Mouse (Mus musculus): ENCODE data around the gene Camk2b. TPM values are rescaled to one million over a fixed set of nuclear protein-coding genes. Genes with fewer than 3 reads are reported as not detected.

Gene Camk2b
- polyA plus RNA-seq, 1 experiment: 183 TPM

DNA sequence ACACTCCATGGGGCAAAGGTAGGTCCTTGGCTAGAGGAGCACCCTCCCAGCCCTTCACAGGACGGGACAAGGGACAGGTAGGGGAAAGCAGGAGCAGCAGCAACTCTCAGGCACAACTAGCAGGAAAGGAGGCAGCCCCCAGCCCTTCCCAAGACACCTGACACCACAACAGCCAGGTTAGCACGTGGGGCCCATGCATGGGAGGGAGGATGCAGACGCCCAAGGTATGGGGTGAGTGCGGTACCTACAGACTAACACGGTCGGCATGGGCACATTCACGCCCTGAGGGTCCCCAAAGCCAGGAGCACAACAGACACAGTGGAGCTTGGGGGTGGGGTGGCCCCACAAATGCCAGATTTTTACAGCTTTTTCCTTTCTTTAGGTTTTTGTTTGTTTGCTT lies 95.0 kb downstream of the Camk2b start:
- Histone ChIP-seq H3K4me3 (ENCODE audit: insufficient read depth, low read depth, low read length) (no peak overlapping the region), H3K27ac (ENCODE audit: insufficient read depth, low read depth, low read length) (no peak overlapping the region), H3K4me1 (ENCODE audit: control insufficient read depth, insufficient read depth, low read length) (peaks cover 6% of the 10 kb centered on the region; the same call in 1 of the 2 replicates)
- TF ChIP-seq POLR2A (IDR thresholded peaks at IDR 0.05; ENCODE audit: insufficient read depth, low read depth, low read length) (no peak), CTCF (IDR thresholded peaks at IDR 0.05; ENCODE audit: insufficient read depth, low read depth, low read length) (no peak)
- WGBS: 65% methylated on average over 7 of the region's 7 CpGs

DNA sequence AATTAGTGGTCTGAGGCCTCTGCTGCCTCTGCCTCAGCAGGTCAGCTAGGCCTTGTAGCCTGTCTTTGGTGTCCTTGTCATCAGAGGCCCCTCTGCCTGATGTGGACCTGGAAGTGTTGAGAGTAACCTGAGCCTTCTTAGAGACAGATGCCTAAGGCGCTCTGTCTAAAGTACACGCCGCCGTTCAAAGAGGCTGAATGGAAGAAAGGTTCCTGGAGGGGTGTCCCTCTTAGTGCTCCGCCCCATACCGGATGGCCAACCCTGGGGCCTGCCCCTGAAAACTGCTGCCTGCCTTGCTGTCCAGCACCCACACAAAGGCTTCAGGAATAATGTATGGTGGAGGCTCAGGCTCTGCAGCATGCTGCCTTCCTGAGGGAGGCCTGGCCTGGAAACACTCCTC lies 97.9 kb downstream of the Camk2b start:
- TF ChIP-seq CTCF (IDR thresholded peaks at IDR 0.05; ENCODE audit: insufficient read depth, low read depth, low read length): no peak
- no peak for TF ChIP-seq POLR2A (IDR thresholded peaks at IDR 0.05; ENCODE audit: insufficient read depth, low read depth, low read length)
- no peak overlapping the region for H3K27ac ChIP-seq (ENCODE audit: insufficient read depth, low read depth, low read length)
- WGBS: 71% methylated on average over 6 of the region's 6 CpGs
- H3K4me1 ChIP-seq (ENCODE audit: control insufficient read depth, insufficient read depth, low read length): peaks cover 9% of the 10 kb centered on the region; the same call in 1 of the 2 replicates
- no peak overlapping the region for H3K4me3 ChIP-seq (ENCODE audit: insufficient read depth, low read depth, low read length)

DNA sequence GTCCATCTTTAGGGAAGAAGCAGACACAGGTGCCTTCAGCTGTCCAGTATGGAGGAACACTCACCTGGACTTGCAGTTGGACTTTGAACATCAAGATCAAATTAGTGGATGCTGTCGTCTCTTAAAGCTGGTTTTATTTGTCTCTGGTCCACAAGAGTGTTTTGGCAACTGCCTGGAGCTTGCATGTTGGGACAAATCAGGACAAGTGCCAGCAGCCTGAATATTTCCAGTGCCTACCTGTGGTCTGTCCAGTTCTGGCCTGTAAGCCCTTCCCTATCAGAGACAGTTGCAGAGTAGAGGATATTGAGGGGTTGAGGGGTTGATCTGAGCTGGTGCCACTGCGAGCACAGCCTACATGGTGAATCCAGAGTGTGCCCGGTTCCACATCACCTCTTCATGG lies 99.4 kb downstream of the Camk2b start:
- TF ChIP-seq POLR2A (IDR thresholded peaks at IDR 0.05; ENCODE audit: insufficient read depth, low read depth, low read length) (no peak), CTCF (IDR thresholded peaks at IDR 0.05; ENCODE audit: insufficient read depth, low read depth, low read length) (no peak)
- WGBS: 74% methylated on average over 3 of the region's 3 CpGs
- Histone ChIP-seq H3K4me1 (ENCODE audit: control insufficient read depth, insufficient read depth, low read length) (0 out of 2 replicates have a peak, but pooled peaks cover 5% of the 10 kb centered on the region), H3K4me3 (ENCODE audit: insufficient read depth, low read depth, low read length) (no peak overlapping the region), H3K27ac (ENCODE audit: insufficient read depth, low read depth, low read length) (no peak overlapping the region)

DNA sequence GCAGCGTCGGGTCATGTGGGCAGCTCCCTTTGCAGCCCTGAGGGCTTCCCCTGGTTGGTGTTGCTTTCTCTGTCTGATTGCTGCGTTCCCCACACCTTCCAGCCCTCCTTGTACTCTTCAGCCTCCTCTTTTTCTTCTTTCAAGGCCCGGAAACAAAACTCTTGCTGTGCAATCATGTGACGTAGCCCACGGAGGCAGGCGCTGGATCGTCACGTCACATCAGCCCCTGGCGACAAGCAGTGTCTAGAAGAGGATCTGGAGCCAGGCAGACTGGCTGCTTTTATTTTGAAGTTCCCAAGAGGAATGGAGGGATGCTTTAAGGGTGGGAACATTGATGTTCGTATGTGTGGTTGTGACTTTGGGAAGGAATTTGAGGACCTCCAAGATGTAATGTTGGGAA lies 100.3 kb downstream of the Camk2b start:
- Histone ChIP-seq H3K27ac (ENCODE audit: insufficient read depth, low read depth, low read length) (no peak overlapping the region), H3K4me3 (ENCODE audit: insufficient read depth, low read depth, low read length) (no peak overlapping the region), H3K4me1 (ENCODE audit: control insufficient read depth, insufficient read depth, low read length) (0 out of 2 replicates have a peak, but pooled peaks cover 5% of the 10 kb centered on the region)
- WGBS: 44% methylated on average over 11 of the region's 11 CpGs
- TF ChIP-seq CTCF (IDR thresholded peaks at IDR 0.05; ENCODE audit: insufficient read depth, low read depth, low read length) (no peak), POLR2A (IDR thresholded peaks at IDR 0.05; ENCODE audit: insufficient read depth, low read depth, low read length) (no peak)

DNA sequence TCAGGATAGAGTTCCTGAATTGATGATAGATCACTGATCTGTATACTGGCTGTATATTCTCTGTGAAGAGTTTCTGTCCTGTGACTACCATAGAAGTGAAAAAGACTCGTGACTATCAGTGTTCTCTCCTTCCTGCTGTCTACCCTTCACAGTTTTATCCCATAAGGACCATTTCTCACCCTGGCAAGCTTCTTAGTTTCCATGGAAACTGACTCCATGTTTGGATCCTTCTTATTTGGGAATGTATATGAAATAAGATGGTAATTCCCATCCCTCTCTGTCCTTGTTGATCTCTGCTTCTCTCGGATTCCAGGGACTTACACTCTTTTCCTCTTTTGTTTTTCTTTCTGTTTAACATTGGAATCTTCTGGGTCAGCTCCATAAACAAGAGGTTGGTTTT lies 106.1 kb downstream of the Camk2b start:
- Histone ChIP-seq H3K4me3 (ENCODE audit: insufficient read depth, low read depth, low read length) (no peak overlapping the region), H3K4me1 (ENCODE audit: control insufficient read depth, insufficient read depth, low read length) (peaks cover 6% of the 10 kb centered on the region), H3K27ac (ENCODE audit: insufficient read depth, low read depth, low read length) (no peak overlapping the region)
- WGBS: 49% methylated on average over 2 of the region's 2 CpGs
- TF ChIP-seq POLR2A (IDR thresholded peaks at IDR 0.05; ENCODE audit: insufficient read depth, low read depth, low read length): no peak
- no peak for TF ChIP-seq CTCF (IDR thresholded peaks at IDR 0.05; ENCODE audit: insufficient read depth, low read depth, low read length)

DNA sequence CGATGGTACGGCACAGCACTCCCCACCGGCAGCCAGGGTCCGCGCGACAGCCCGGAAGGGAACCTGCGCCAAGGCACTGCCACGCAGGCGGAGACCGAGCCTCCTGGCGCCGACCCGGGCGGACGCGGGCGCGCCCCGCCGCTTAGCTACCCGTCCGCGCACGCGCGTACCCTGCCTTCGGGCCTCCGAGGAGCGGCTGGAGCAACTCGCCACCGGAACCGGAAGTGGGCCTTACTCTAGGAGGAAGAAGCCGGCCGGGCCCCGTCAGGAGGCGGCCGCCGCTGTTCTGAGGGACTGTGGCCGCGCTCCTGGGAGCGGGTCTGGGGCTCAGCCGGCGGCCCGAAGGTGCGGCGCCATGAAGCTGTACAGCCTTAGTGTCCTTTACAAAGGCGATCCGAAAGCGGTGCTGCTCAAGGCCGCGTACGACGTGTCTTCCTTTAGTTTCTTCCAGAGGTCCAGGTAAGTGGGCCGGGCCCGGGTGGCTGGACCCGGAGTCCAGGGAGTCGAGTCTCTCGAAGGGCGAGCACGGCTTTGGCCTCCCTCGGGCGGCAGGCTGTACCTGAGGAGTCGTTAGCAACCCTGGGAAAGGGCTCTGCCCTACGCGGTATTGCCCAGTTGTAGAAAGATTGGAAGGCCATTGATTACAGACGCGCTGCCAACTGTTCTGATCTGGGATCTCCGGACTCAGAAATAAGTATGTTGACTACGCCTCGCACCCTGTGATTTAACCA lies 110.5 kb downstream of the Camk2b start, which contains the start of gene Ykt6:
TSS of gene Ykt6 (plus strand) at position 148 of the 731 bp plus-strand sequence.
- H3K4me3 ChIP-seq (ENCODE audit: insufficient read depth, low read depth, low read length): peak within 1 kb of the TSS; percentile 86
- H3K27ac ChIP-seq (ENCODE audit: insufficient read depth, low read depth, low read length): peak within 1 kb of the TSS; percentile 36
- peaks cover 6% of the 10 kb centered on the region for H3K4me1 ChIP-seq (ENCODE audit: control insufficient read depth, insufficient read depth, low read length)
- peak; percentile 92 for TF ChIP-seq POLR2A (IDR thresholded peaks at IDR 0.05; ENCODE audit: insufficient read depth, low read depth, low read length)
- no peak for TF ChIP-seq CTCF (IDR thresholded peaks at IDR 0.05; ENCODE audit: insufficient read depth, low read depth, low read length)
- WGBS: under 1% methylated on average over 71 of the region's 71 CpGs

DNA sequence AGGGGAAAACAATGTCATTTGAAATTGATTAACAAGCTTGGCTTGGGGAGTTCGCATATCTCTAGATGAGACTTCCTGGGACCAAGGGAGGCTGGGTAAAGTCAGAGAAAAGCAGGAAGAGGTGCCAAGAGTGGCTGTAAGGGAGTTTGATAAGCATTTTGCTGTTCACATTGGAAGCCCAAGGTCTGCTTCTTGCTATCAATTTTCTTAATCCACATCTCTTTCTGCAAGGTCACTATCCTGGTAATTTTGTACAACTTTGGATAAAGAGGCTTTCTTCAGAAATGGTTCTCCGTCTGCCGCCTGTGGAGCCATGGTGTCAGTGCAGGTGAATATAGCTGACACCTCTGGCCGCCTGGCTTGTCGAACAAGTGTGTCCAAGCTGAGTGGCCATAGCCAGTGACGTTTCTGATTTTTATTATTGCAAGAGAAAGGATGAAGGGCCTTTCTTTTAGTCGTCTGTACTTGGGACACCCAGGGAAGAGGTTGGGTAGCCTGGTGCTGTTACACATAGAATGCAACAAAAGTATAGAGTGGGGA lies 111.1 kb downstream of the Camk2b start:
- TF ChIP-seq POLR2A (IDR thresholded peaks at IDR 0.05; ENCODE audit: insufficient read depth, low read depth, low read length) (no peak), CTCF (IDR thresholded peaks at IDR 0.05; ENCODE audit: insufficient read depth, low read depth, low read length) (no peak)
- peaks cover 6% of the 10 kb centered on the region for H3K4me1 ChIP-seq (ENCODE audit: control insufficient read depth, insufficient read depth, low read length)
- H3K27ac ChIP-seq (ENCODE audit: insufficient read depth, low read depth, low read length): peak overlapping the region; percentile 36
- H3K4me3 ChIP-seq (ENCODE audit: insufficient read depth, low read depth, low read length): peak overlapping the region; percentile 86
- WGBS: 3% methylated on average over 7 of the region's 7 CpGs

DNA sequence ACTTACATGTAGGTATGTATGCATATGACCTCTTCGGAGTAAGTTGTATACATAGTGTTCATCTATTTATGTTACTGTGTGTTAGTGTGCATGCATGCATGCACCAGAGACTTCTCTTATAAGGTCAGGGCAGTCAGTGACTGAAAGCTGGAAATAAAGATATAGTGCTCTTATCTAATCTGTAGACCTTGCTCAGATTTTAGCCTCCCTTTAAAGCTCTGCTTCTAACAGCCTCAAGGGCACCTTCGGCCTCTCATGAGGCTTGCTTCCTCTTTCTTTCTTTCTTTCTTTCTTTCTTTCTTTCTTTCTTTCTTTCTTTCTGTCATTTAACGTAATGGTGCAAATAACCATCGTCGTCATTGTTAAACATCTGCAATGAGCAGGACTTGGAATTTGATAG lies 111.7 kb downstream of the Camk2b start:
- TF ChIP-seq POLR2A (IDR thresholded peaks at IDR 0.05; ENCODE audit: insufficient read depth, low read depth, low read length): no peak
- no peak for TF ChIP-seq CTCF (IDR thresholded peaks at IDR 0.05; ENCODE audit: insufficient read depth, low read depth, low read length)
- H3K4me1 ChIP-seq (ENCODE audit: control insufficient read depth, insufficient read depth, low read length): peaks cover 6% of the 10 kb centered on the region
- WGBS: 79% methylated on average over 5 of the region's 5 CpGs
- no peak overlapping the region for H3K27ac ChIP-seq (ENCODE audit: insufficient read depth, low read depth, low read length)
- no peak overlapping the region for H3K4me3 ChIP-seq (ENCODE audit: insufficient read depth, low read depth, low read length)

DNA sequence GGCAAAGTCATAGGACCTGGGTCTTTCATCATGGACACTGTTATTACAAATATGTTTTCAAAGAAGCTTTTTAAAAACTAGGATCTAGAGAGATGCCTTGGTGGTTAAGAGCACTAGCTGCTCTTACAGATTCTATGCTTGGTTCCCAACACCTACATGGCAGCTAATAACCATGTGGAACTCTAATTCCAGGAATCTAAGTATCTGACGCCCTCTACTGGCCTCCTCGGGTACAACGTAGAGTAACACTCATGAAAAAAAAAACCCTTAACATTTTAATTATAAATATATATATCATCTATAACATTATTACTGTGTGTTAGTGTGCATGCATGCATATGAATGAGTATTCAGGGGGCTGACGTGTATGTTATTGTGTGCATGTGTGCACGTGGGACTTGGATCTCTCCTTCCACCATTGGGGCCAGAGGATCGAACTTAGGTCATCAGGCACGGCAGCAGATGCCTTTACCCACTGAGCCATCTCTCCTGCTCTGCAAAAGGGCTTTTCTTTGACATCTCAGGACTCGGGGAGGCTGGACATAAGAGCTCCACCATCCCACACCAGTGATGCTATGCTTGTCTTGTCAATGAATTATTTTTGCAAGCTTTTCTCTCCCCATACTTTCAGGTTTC lies 112.9 kb downstream of the Camk2b start:
- peaks cover 6% of the 10 kb centered on the region for H3K4me1 ChIP-seq (ENCODE audit: control insufficient read depth, insufficient read depth, low read length)
- no peak for TF ChIP-seq CTCF (IDR thresholded peaks at IDR 0.05; ENCODE audit: insufficient read depth, low read depth, low read length)
- 31% methylated on average over 8 of the region's 8 CpGs for WGBS
- no peak overlapping the region for H3K4me3 ChIP-seq (ENCODE audit: insufficient read depth, low read depth, low read length)
- H3K27ac ChIP-seq (ENCODE audit: insufficient read depth, low read depth, low read length): no peak overlapping the region
